Mouse (Mus musculus) right cerebral cortex, postnatal 4 days (tissue): Measurements from ENCODE around the gene Mrpl23.

ENCODE experiments used
- DNase-seq: peaks from one replicate; pipeline ENCODE4 v3.0.0-alpha.2; 2022

Mrpl23 gene

GRCm38 (mm10) chr7:142532671-142533058 lies at the start of gene Mrpl23:
Mrpl23 (plus strand) TSS chr7:142532686.
- no peak for DNase-seq

DNA sequence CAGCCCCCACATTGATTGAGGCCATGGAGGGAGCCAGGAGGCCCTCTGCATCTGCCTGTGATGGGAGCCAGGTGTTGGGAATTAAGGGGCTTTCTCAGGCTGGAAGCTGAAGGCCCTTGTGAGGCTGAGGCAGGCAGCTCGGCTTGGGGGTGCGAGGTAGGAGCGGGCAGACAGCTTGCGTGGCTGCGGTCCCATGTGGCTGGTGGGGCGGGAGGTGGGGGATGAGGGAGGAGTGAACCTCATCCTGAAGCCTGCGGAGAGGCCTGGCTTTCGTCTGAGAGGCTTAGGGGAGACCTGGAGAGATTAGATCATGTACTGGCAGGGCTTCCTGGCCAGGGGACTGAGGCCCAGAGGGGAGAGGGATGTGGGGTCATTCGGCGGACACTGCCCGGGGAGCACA lies 49.4 kb upstream of the Mrpl23 start:
- no peak for DNase-seq

DNA sequence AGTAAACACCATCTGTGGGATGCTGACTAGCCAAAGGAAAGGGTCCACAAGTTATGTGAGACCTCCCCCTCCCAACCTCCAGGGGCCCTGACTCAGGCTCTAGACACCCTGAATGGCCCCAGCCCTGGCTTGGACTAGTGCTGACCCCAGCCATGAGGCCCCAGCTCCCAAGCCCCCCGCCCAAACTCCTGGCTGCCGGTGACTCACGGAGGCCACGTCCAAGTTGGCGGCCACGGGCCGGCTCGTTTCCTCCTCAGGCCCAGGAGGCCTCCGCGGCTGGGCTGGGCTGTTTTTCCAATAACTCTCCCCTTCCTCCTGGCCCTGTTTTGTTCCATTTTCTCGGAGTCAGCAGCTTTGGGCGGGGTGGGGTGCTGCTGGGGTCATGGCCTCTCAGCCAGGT lies 47.7 kb upstream of the Mrpl23 start:
- DNase-seq, result no peak

DNA sequence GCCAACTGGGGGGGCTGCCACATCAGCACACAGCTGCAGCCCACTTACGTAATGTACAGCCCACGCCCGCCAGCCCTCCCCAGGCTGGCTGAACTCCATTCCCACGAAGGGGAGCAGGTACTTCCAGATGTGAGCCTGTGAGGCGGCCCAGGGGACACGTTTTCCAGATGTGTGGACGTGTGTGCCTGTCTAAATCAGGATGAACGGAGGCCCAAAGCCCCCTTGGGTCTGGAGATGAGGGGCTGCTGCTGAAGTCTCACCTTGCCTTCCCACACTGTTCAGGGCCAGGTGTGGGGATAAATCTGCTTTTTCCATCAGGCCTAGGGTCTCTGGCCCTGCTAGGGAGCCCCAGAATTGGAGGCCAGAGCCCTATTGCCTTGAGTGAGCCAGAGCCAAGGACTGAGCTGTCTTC lies 45.7 kb upstream of the Mrpl23 start:
- DNase-seq, result no peak

DNA sequence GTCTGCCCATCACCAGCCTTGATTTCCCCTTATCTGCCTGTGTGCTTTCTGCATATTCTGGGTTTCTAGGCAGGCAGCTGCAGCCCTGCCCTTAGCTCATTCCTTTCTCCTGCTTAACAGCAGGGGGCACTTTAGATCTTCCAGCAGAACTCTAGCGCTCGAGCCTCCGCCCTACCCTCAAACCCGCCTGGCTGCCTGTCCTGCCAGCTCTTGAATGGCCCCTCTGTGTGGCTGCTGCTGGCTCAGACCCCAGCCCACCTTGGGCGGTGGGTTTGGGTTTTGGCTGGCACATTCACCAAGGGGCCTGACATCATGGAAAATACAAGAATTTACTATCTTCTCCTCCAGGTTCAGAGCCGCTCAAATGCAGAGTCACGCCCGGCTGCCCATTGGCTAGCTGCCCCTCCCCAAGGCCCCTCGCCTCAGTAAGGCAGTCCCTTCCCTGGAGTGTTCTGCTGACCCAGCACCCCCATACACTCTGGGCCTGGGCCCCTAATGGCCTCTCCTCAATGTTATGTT lies 45.1 kb upstream of the Mrpl23 start:
- peak; percentile 46 for DNase-seq

DNA sequence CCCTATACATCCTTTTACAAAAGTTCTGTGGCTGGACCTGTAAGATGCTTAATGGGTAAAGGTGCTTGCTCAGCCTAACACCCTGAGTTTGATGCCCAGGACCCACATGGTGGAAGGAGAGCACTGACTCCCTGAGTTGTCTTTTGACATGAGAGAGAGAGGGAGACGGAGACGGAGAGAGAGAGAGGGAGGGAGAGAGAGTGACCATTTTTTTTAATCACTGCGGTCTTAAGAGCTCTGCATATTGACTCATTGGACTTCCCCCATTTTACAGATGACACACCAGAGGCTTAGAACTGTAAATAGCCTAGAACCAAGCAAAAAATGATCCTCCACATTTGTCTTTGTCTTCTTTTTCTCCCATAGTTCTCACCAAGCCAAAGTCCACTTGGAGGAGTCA lies 44.4 kb upstream of the Mrpl23 start:
- DNase-seq, result no peak

DNA sequence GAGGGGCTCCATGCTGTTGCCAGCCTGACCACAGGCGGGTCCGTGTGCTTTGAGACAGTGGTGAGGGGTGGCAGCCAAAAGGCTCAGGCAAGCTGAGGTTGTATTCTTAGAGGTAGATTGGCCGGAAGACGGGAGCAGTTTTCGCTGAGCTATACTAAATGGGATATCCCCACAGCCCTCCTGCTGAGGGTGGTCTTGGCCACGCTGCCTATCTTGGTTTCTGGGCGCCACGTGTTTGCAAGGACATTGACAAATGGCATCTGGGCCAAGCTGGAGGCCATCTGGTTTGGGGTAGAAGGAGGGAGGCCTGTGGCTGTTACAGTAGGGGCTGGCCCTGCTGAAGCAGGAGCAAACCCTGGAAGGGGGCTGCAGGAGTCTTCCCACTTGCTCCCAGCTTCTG lies 39.0 kb upstream of the Mrpl23 start:
- DNase-seq, result no peak

GRCm38 (mm10) chr7:142496158-142496557 lies 36.3 kb upstream of the Mrpl23 start:
- no peak for DNase-seq

GRCm38 (mm10) chr7:142496800-142497199 lies 35.7 kb upstream of the Mrpl23 start:
- DNase-seq, result no peak

DNA sequence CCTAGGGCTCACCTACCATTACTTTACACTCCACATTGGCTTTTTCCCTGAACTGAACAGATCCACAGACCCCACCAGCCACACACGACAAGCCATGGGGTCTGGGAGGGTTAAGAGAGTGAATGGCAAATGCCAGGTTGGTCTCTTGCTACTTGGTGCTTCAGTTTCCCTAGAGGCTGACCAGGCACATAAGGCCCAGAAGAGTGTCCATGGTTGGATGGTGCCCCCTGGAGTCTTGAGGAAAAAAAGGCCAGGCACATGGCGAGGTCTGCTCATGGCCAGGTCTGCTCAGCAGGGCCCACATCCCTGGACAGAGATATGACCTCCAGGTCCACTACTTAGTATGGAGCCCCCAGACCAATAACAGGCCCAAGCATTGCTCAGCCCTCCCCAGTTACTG lies 34.7 kb upstream of the Mrpl23 start:
- DNase-seq, result no peak

- DNase-seq, result no peak
These were observed 33.9 kb upstream of the Mrpl23 start, which contains the start of gene Tnnt3 for GRCm38 (mm10) chr7:142498575-142498974. Tnnt3 (plus strand) TSS chr7:142498836.

- no peak for DNase-seq
These were observed 33.3 kb upstream of the Mrpl23 start for GRCm38 (mm10) chr7:142499010-142499721.

DNA sequence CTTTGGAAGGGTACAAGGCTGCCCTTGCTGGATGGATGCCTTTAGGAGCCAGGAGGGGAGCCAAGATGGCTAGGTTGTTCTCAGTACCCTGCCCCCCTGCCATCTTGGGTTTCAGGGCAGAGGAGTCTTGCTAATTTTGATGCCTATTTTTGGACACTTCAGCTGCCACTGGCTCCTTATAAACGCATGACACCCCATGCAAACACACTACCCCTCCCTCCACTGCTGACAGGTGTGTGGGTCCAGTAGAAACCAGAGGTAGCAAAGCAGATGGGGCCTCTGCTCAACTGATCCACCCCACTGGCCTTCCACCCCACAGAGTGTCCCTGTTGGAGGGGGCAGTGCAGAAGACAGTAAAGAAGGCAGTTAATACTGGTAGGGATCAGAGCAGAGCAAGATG lies 32.5 kb upstream of the Mrpl23 start:
- no peak for DNase-seq

DNA sequence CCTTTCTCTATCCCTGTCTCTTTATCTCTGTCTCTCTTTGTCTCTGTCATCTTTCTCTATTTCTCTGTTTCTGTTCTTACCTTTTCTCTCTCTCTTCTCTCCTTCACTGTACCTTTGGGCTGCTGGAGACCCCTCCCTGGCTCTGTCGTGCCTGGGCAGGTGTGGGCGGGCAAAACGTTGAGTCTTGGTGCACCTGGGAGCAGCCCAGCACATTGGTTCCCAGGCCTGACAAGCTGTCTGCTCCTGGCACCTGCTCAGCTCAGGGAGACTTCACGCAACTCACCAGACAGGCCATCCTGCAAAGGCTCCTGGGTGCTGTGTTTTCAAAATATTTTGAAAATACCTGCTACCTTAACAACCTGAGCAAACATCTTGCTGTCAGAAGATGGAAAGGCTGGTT lies 29.3 kb upstream of the Mrpl23 start:
- DNase-seq, result no peak

GRCm38 (mm10) chr7:142505942-142506341 lies 26.5 kb upstream of the Mrpl23 start:
- DNase-seq, result no peak

DNA sequence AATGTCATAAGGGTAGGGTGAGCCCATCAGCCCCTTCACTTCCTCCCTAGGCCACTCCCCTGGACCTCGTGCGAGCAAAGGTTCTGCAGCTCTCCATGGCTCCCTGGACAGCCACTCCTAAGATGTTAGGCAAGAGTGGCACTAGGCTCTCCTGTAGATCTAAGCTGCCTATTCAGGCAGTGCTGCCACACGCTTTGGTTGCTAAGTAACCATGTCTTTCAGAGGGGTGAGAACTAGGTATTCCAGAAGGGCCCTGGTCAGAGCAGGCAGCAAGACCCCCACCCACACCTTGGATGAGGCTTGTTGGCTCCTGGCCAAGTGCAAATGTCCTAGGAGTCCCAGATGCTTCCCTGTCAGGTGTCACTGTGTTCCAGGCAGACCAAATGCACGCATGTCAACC lies 26.0 kb upstream of the Mrpl23 start:
- no peak for DNase-seq

DNA sequence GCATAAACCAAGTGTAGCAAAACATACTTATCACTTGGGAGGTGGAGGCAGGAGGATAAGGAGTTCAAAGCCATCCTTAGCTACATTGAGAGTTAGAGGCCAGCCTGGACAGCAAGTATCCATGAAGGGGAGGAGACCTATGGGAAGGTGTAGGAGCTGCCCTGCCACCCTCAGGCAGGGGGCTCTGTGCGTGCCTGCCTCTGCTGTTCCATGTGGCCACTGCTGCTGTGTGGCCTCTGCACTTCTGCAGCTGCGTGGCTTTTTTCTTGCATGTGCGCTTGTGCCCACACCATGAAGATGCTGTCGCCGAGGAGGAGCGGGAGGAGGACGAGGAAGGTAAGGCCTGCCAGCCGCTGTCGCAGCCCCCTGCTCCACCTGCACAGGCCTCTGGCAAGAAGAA lies 25.0 kb upstream of the Mrpl23 start:
- no peak for DNase-seq

GRCm38 (mm10) chr7:142509518-142509917 lies 23.0 kb upstream of the Mrpl23 start:
- no peak for DNase-seq

DNA sequence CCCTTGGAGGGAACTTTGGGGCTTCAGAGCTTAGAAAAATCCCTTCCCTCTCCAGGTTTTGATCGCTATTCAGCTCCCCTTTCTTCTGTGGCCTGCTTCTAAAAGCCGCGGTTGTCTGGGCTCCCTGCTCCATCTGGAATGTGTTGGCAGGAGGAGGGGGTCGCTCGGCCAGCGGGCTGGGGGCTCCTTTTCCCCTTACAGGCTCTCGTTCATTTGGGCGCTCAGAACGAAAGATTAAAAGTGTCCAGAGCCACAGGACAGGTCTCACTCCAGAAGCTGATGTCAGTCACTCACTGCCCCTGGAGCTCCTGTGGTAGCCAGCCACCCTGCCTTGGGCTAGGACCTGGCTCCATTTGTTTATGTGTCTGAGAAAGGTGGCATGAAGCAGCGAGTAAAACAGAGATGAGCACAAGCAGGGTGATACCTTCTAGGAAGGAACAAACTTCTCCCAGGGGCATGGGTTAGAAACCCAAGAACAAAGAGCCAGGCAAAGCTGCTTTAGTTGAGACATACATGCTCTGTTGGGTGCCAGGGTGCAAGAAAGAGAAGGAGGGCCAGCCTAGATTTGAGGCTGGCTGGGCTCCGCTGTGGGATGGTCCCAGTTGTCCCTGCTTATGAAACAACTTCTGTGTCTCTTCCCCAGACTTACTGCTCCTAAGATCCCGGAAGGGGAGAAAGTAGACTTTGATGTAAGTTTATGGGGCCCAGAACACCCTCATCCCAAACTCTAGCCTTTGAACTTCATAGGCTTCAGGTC lies 22.3 kb upstream of the Mrpl23 start:
- no peak for DNase-seq

DNA sequence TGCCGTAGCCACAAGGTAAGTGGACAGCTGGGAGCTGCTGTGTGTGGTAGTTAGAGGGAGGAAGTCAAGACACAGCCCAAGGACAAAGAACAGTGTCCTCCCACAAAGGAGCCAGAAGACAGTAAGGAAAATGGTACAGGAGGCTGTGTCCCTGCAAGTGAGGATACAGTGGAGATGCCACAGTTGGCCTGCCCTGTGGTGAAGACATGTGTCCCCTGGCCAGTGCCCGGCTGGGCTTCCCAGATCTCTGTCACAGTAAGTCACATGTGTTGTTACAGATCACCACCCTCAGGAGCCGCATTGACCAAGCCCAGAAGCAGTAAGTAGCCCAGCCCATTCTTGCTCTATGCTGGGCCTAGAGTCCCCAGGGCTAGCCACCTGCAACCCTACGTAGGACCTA lies 18.4 kb upstream of the Mrpl23 start:
- DNase-seq, result no peak

GRCm38 (mm10) chr7:142516221-142516978 lies 16.1 kb upstream of the Mrpl23 start:
- DNase-seq, result no peak

GRCm38 (mm10) chr7:142517531-142517930 lies 15.0 kb upstream of the Mrpl23 start:
- DNase-seq, result no peak

DNA sequence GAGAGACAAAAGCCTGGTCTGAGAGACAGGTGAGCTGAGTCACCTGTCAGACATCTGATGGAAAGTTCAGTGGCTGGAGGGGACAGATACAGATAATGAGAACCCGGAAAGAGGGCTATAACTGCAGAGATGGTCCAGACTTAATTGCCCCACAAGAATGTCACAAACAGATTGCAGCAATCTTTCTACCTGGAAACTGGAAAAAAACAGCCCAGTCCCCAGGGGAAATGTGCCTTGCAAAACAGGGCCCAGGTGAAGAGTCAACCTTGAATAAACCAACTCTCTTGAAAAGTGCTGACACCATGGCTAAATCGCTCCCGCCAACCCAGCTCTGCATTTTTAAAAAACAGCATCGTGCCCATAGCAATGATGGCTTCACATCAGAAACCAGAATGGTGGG lies 12.2 kb upstream of the Mrpl23 start:
- no peak for DNase-seq

- DNase-seq, result no peak
These were observed 10.1 kb upstream of the Mrpl23 start for GRCm38 (mm10) chr7:142522352-142522751.
